Mouse (Mus musculus) monocyte, adult 2 months (primary cell): ENCODE data around the gene Pde1a.

Experiments used
- DNase-seq, 2 experiments: peaks; one replicate each; pipeline ENCODE4 v3.0.0; 2022; ENCODE audit warnings: low spot score in 2 of 2, low read depth in 1 of 2

The Pde1a gene

GRCm38 (mm10) chr2:80128861-80129698, at the start of gene Pde1a:
TSS of gene Pde1a (minus strand) at chr2:80129458.
- no peak for DNase-seq

GRCm38 (mm10) chr2:80178608-80179280, 49.5 kb upstream of the Pde1a start:
- DNase-seq = no peak

- DNase-seq = no peak
Observed at GRCm38 (mm10) chr2:80178154-80178553, 48.9 kb upstream of the Pde1a start.

- no peak for DNase-seq
Observed at GRCm38 (mm10) chr2:80168103-80168502, 38.8 kb upstream of the Pde1a start.

- DNase-seq = no peak
Observed at GRCm38 (mm10) chr2:80158784-80159183, 29.5 kb upstream of the Pde1a start.

GRCm38 (mm10) chr2:80158196-80158595, 28.9 kb upstream of the Pde1a start:
- no peak for DNase-seq

- no peak for DNase-seq
Observed at GRCm38 (mm10) chr2:80150019-80150418, 20.8 kb upstream of the Pde1a start.

- no peak for DNase-seq
Observed at GRCm38 (mm10) chr2:80149332-80149731, 20.1 kb upstream of the Pde1a start.

- DNase-seq = no peak
Observed at GRCm38 (mm10) chr2:80135076-80135475, 5.8 kb upstream of the Pde1a start.

GRCm38 (mm10) chr2:80132677-80133076, 3.4 kb upstream of the Pde1a start:
- no peak for DNase-seq

- no peak for DNase-seq
Observed at GRCm38 (mm10) chr2:80126663-80127062, 2.6 kb downstream of the Pde1a start.

- DNase-seq = no peak
Observed at GRCm38 (mm10) chr2:80086891-80087290, 42.4 kb downstream of the Pde1a start.

- peak in 1 of 2 experiments; percentile 23 for DNase-seq
Observed at GRCm38 (mm10) chr2:80080090-80080821, 49.0 kb downstream of the Pde1a start.

GRCm38 (mm10) chr2:80079618-80080017, 49.6 kb downstream of the Pde1a start:
- DNase-seq = no peak

GRCm38 (mm10) chr2:80076323-80076722, 52.9 kb downstream of the Pde1a start:
- no peak for DNase-seq

- no peak for DNase-seq
Observed at GRCm38 (mm10) chr2:80074531-80074930, 54.7 kb downstream of the Pde1a start.

- no peak for DNase-seq
Observed at GRCm38 (mm10) chr2:80074046-80074445, 55.2 kb downstream of the Pde1a start.

GRCm38 (mm10) chr2:80073426-80073825, 55.8 kb downstream of the Pde1a start:
- no peak for DNase-seq

- DNase-seq = no peak
Observed at GRCm38 (mm10) chr2:80069745-80070144, 59.5 kb downstream of the Pde1a start.

GRCm38 (mm10) chr2:80066449-80066848, 62.8 kb downstream of the Pde1a start:
- DNase-seq = no peak

- no peak for DNase-seq
Observed at GRCm38 (mm10) chr2:80056062-80056461, 73.2 kb downstream of the Pde1a start.

- DNase-seq = no peak
Observed at GRCm38 (mm10) chr2:80054042-80054441, 75.2 kb downstream of the Pde1a start.
